In the genomic region with DNA sequence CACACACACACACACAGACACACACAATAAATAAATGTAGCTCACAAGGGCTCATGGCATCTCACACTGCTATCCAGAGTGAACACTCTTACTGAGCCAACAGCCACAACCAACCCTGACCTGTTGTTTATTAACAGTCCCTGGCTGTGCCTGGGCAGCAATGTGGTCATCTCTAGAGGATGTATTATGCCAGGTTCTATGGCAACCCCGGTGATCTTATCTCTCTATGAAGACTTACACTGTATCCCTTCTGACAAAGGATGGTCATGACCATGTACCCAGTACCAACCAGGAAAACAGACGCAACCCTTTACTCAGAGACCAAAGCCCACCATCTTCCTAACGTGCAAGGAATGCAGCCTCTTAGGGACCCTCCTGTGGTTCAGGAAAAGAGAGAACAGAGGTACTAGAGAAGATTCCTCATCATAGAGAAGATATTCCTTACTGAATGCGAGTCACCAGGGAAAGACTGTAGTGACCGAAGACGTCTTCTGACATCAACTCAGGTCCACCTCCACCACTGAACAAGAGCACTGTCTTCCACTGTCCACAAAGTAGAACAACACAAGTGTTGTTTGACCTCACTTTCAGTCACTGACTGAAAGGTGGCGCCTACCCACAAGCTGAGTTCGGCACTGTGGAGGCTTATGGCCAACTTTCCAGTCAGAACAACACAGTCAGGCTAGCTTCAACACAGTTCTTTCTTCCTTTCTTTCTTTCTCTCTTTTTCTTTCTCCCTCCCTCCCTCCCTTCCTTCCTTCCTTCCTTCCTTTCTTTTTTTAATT, we compare ENCODE assay signal across 15 mouse cellular contexts. TPM values are rescaled to one million over a fixed set of nuclear protein-coding genes. Genes with fewer than 3 reads are reported as not detected.
DNase-seq lines count a peak whose midpoint lies in the region; ATAC-seq lines count a peak whose summit lies in the region.
"Had no signal": no experiment of that assay in that cellular context is flagged by ENCODE, and none has a peak within 500 bp of the region (broad histone marks: within the 10 kb centered on the region; RNA-seq: fewer than 3 reads in every experiment).

No protein-coding gene starts in this region.

- H3K4me3 ChIP-seq in intestine, embryonic 14.5 days (ENCODE audit: low read depth, low read length), result no peak overlapping the region
- H3K4me3 ChIP-seq in intestine, embryonic 15.5 days (replicated peaks), result no peak overlapping the region
- no peak overlapping the region for H3K4me3 ChIP-seq in midbrain, embryonic 11.5 days (ENCODE audit: low read depth, low read length)
- H3K4me3 ChIP-seq in midbrain, embryonic 14.5 days (replicated peaks; ENCODE audit: low read depth, low read length), result no peak overlapping the region
- H3K4me3 ChIP-seq: hindbrain, embryonic 13.5 days; midbrain, embryonic 15.5 days; neural tube, embryonic 15.5 days had no signal

- no peak overlapping the region for H3K4me2 ChIP-seq in intestine, embryonic 14.5 days (ENCODE audit: low read length)
- no peak overlapping the region for H3K4me2 ChIP-seq in intestine, embryonic 15.5 days (replicated peaks)
- H3K4me2 ChIP-seq in midbrain, embryonic 11.5 days, result no peak overlapping the region
- H3K4me2 ChIP-seq in midbrain, embryonic 14.5 days (ENCODE audit: low read length), result no peak overlapping the region
- H3K4me2 ChIP-seq: hindbrain, embryonic 13.5 days; midbrain, embryonic 15.5 days; neural tube, embryonic 15.5 days had no signal

- peak; percentile 55 for DNase-seq in intestine, embryonic 14.5 days (ENCODE audit: low spot score)
- peak; percentile 85 for DNase-seq in midbrain, embryonic 11.5 days (ENCODE audit: low spot score, missing footprints)
- no peak for DNase-seq in midbrain, embryonic 14.5 days
- DNase-seq in ZHBTc4 (ENCODE audit: low read depth, low spot score), result peak; percentile 71
- peak; percentile 26 for DNase-seq in splenic B cell, adult 2 months (ENCODE audit: low read depth, low spot score)
- DNase-seq in c-Kit-positive CD71-positive TER-119-positive erythroid progenitor cells, embryonic 14.5 days (ENCODE audit: low spot score), result no peak
- no peak for DNase-seq in ovary, adult 18-20 months (ENCODE audit: low spot score)
- DNase-seq: cerebellum, postnatal 36 days; right cerebral cortex, postnatal 4 days had no signal

- H3K9ac ChIP-seq in intestine, embryonic 14.5 days (ENCODE audit: low read length), result no peak overlapping the region
- H3K9ac ChIP-seq in intestine, embryonic 15.5 days, result no peak overlapping the region
- H3K9ac ChIP-seq in midbrain, embryonic 11.5 days (ENCODE audit: low read length), result no peak overlapping the region
- no peak overlapping the region for H3K9ac ChIP-seq in midbrain, embryonic 14.5 days (replicated peaks; ENCODE audit: low read length)
- H3K9ac ChIP-seq: hindbrain, embryonic 13.5 days; midbrain, embryonic 15.5 days; neural tube, embryonic 15.5 days had no signal

- no peaks in the 10 kb centered on the region for H3K4me1 ChIP-seq in intestine, embryonic 14.5 days (replicated peaks; ENCODE audit: control insufficient read depth, insufficient read depth, low read length)
- no peaks in the 10 kb centered on the region for H3K4me1 ChIP-seq in intestine, embryonic 15.5 days (replicated peaks)
- H3K4me1 ChIP-seq in midbrain, embryonic 11.5 days (ENCODE audit: control insufficient read depth, insufficient read depth, low read length), result no peaks in the 10 kb centered on the region
- H3K4me1 ChIP-seq in midbrain, embryonic 14.5 days (ENCODE audit: control insufficient read depth, insufficient read depth, low read length), result no peaks in the 10 kb centered on the region
- H3K4me1 ChIP-seq: hindbrain, embryonic 13.5 days; midbrain, embryonic 15.5 days; neural tube, embryonic 15.5 days had no signal

- no peak overlapping the region for H3K27ac ChIP-seq in intestine, embryonic 14.5 days (ENCODE audit: low read depth)
- no peak overlapping the region for H3K27ac ChIP-seq in intestine, embryonic 15.5 days
- H3K27ac ChIP-seq in midbrain, embryonic 11.5 days (ENCODE audit: low read depth, low read length), result no peak overlapping the region
- H3K27ac ChIP-seq in midbrain, embryonic 14.5 days (replicated peaks; ENCODE audit: low read depth, low read length), result no peak overlapping the region
- H3K27ac ChIP-seq: hindbrain, embryonic 13.5 days; midbrain, embryonic 15.5 days; neural tube, embryonic 15.5 days had no signal

- H3K9me3 ChIP-seq in intestine, embryonic 14.5 days (ENCODE audit: control insufficient read depth, low read length), result no peaks in the 10 kb centered on the region
- no peaks in the 10 kb centered on the region for H3K9me3 ChIP-seq in intestine, embryonic 15.5 days
- H3K9me3 ChIP-seq in midbrain, embryonic 11.5 days (ENCODE audit: control insufficient read depth, low read length), result no peaks in the 10 kb centered on the region
- H3K9me3 ChIP-seq in midbrain, embryonic 14.5 days (ENCODE audit: control insufficient read depth, low read length), result no peaks in the 10 kb centered on the region
- H3K9me3 ChIP-seq: hindbrain, embryonic 13.5 days; midbrain, embryonic 15.5 days; neural tube, embryonic 15.5 days had no signal

- H3K27me3 ChIP-seq in intestine, embryonic 14.5 days (replicated peaks; ENCODE audit: control insufficient read depth, insufficient read depth, low read length), result no peaks in the 10 kb centered on the region
- H3K27me3 ChIP-seq in intestine, embryonic 15.5 days (replicated peaks), result no peaks in the 10 kb centered on the region
- no peaks in the 10 kb centered on the region for H3K27me3 ChIP-seq in midbrain, embryonic 11.5 days (ENCODE audit: control insufficient read depth, insufficient read depth, low read length)
- H3K27me3 ChIP-seq in midbrain, embryonic 14.5 days (ENCODE audit: control insufficient read depth, insufficient read depth, low read length), result no peaks in the 10 kb centered on the region
- no peaks in the 10 kb centered on the region for H3K27me3 ChIP-seq in splenic B cell, adult 2 months (ENCODE audit: control insufficient read depth, insufficient read depth, low read length, poor library complexity, severe bottlenecking)
- H3K27me3 ChIP-seq: hindbrain, embryonic 13.5 days; midbrain, embryonic 15.5 days; neural tube, embryonic 15.5 days had no signal

- ATAC-seq in intestine, embryonic 14.5 days (replicated peaks; ENCODE audit: low FRiP score, low TSS enrichment, low read depth), result 0 out of 2 replicates have a peak, but pooled peaks have one; percentile 5
- no peak for ATAC-seq in intestine, embryonic 15.5 days
- ATAC-seq in midbrain, embryonic 11.5 days (ENCODE audit: low FRiP score), result no peak
- no peak for ATAC-seq in midbrain, embryonic 14.5 days (ENCODE audit: low FRiP score, low TSS enrichment)
- ATAC-seq: midbrain, embryonic 15.5 days had no signal

- 72% methylated on average over 8 of the region's 8 CpGs for WGBS in intestine, embryonic 14.5 days
- 80% methylated on average over 8 of the region's 8 CpGs for WGBS in intestine, embryonic 15.5 days
- WGBS in midbrain, embryonic 11.5 days, result 80% methylated on average over 8 of the region's 8 CpGs
- 75% methylated on average over 8 of the region's 8 CpGs for WGBS in midbrain, embryonic 14.5 days

- no peaks in the 10 kb centered on the region for H3K36me3 ChIP-seq in intestine, embryonic 14.5 days (ENCODE audit: control insufficient read depth, insufficient read depth, low read length)
- H3K36me3 ChIP-seq in intestine, embryonic 15.5 days, result no peaks in the 10 kb centered on the region
- H3K36me3 ChIP-seq in midbrain, embryonic 11.5 days (ENCODE audit: control insufficient read depth, insufficient read depth, low read length), result no peaks in the 10 kb centered on the region
- no peaks in the 10 kb centered on the region for H3K36me3 ChIP-seq in midbrain, embryonic 14.5 days (ENCODE audit: control insufficient read depth, insufficient read depth, low read length)
- no peaks in the 10 kb centered on the region for H3K36me3 ChIP-seq in splenic B cell, adult 2 months (ENCODE audit: control insufficient read depth, insufficient read depth, low read length, poor library complexity, severe bottlenecking)
- H3K36me3 ChIP-seq: hindbrain, embryonic 13.5 days had no signal

RNA-seq across cellular contexts. Expression of a gene that starts 18.5 kb away (rescaled TPM):
- 28.4 and 30.0 TPM in 2 replicates for polyA plus RNA-seq in intestine, embryonic 14.5 days (2014; fragmentation: Nextera tagmentation; extraction: Ambion mirVana)
- polyA plus RNA-seq in intestine, embryonic 15.5 days (2015; fragmentation: Nextera tagmentation; extraction: Ambion mirVana), result 41.6 and 44.8 TPM in 2 replicates
- polyA plus RNA-seq in midbrain, embryonic 11.5 days (2014; fragmentation: Nextera tagmentation; extraction: Ambion mirVana), result 19.5 and 23.1 TPM in 2 replicates
- 31.6 and 32.2 TPM in 2 replicates for polyA plus RNA-seq in midbrain, embryonic 14.5 days (2014; fragmentation: Nextera tagmentation; extraction: Ambion mirVana)

RNA-seq across cellular contexts. Expression of a gene that starts 30.5 kb away (rescaled TPM):
- polyA plus RNA-seq in intestine, embryonic 14.5 days (2014; fragmentation: Nextera tagmentation; extraction: Ambion mirVana), result 67.1 and 67.8 TPM in 2 replicates
- polyA plus RNA-seq in intestine, embryonic 15.5 days (2015; fragmentation: Nextera tagmentation; extraction: Ambion mirVana), result 58.3 and 63.8 TPM in 2 replicates
- 57.2 and 60.8 TPM in 2 replicates for polyA plus RNA-seq in midbrain, embryonic 11.5 days (2014; fragmentation: Nextera tagmentation; extraction: Ambion mirVana)
- polyA plus RNA-seq in midbrain, embryonic 14.5 days (2014; fragmentation: Nextera tagmentation; extraction: Ambion mirVana), result 48.7 and 56.0 TPM in 2 replicates

RNA-seq across cellular contexts. Expression of a gene that starts 38.3 kb away (rescaled TPM):
- polyA plus RNA-seq in intestine, embryonic 14.5 days (2014; fragmentation: Nextera tagmentation; extraction: Ambion mirVana), result 0.12 TPM in 1 of 2 replicates, not detected in the other
- not detected in 2 replicates for polyA plus RNA-seq in intestine, embryonic 15.5 days (2015; fragmentation: Nextera tagmentation; extraction: Ambion mirVana)
- not detected in 2 replicates for polyA plus RNA-seq in midbrain, embryonic 11.5 days (2014; fragmentation: Nextera tagmentation; extraction: Ambion mirVana)
- 0.45 TPM in 1 of 2 replicates, not detected in the other for polyA plus RNA-seq in midbrain, embryonic 14.5 days (2014; fragmentation: Nextera tagmentation; extraction: Ambion mirVana)
- polyA plus RNA-seq: hindbrain, embryonic 13.5 days; liver, embryonic 16.5 days; neural tube, embryonic 15.5 days; testis, adult 2 months had no signal

RNA-seq across cellular contexts. Expression of a gene that starts 53.4 kb away (rescaled TPM):
- polyA plus RNA-seq in intestine, embryonic 14.5 days (2014; fragmentation: Nextera tagmentation; extraction: Ambion mirVana), result not detected in 2 replicates
- polyA plus RNA-seq in intestine, embryonic 15.5 days (2015; fragmentation: Nextera tagmentation; extraction: Ambion mirVana), result not detected in 2 replicates
- not detected in 2 replicates for polyA plus RNA-seq in midbrain, embryonic 11.5 days (2014; fragmentation: Nextera tagmentation; extraction: Ambion mirVana)
- not detected in 2 replicates for polyA plus RNA-seq in midbrain, embryonic 14.5 days (2014; fragmentation: Nextera tagmentation; extraction: Ambion mirVana)
- polyA plus RNA-seq: hindbrain, embryonic 13.5 days; liver, embryonic 16.5 days; midbrain, embryonic 15.5 days; neural tube, embryonic 15.5 days had no signal

Comparison
In these comparisons a context has a peak if more than half of its experiments do, and no peak if none do; other contexts are left out.
1. DNase-seq: peak in intestine, embryonic 14.5 days (single experiment), midbrain, embryonic 11.5 days (single experiment), ZHBTc4 (single experiment) and splenic B cell, adult 2 months (single experiment); none in midbrain, embryonic 14.5 days (single experiment), c-Kit-positive CD71-positive TER-119-positive erythroid progenitor cells, embryonic 14.5 days (single experiment) and ovary, adult 18-20 months (single experiment).